Mouse (Mus musculus): ENCODE results near the gene Abcf2. TPM values are rescaled to one million over a fixed set of nuclear protein-coding genes. Genes with fewer than 3 reads are reported as not detected.

Abcf2 gene
- polyA plus RNA-seq, 1 experiment from 2014 or later, result 153 TPM

DNA sequence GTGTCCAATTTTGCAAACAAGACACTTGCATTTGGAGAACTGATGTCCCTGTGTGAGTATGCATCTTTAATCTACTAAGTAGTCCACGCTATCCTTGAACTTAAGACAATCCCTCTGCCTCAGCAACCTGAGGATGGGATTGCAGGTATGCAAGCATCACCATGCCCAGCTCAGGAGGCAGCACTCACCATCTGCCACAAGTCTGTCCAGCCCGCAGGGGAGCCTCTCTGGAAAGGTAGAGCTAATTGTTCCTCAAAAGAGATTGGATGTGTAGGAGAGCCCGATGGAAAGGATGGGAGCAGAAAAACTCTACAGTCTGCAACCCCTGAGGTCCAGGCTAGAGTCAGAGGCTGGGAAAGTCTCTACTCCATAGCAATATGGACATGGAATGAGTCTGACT lies 41.7 kb upstream of the Abcf2 start:
- 82% methylated on average over 3 of the region's 3 CpGs for WGBS
- DNase-seq (ENCODE audit: low spot score) (no peak), ATAC-seq (replicated peaks; ENCODE audit: low FRiP score) (no peak)
- Histone ChIP-seq H3K4me1 (replicated peaks; ENCODE audit: control insufficient read depth, insufficient read depth, low read length) (peaks cover 3% of the 10 kb centered on the region), H3K27me3 (ENCODE audit: control insufficient read depth, insufficient read depth, low read length) (peaks cover 2% of the 10 kb centered on the region; the same call in 1 of the 2 replicates), H3K27ac (ENCODE audit: low read depth, low read length) (no peak overlapping the region), H3K36me3 (ENCODE audit: control insufficient read depth, insufficient read depth, low read length) (no peaks in the 10 kb centered on the region), H3K4me3 (ENCODE audit: low read depth, low read length) (no peak overlapping the region), H3K4me2 (ENCODE audit: low read depth, low read length, severe bottlenecking) (no peak overlapping the region), H3K9me3 (ENCODE audit: control insufficient read depth, low read length) (no peaks in the 10 kb centered on the region), H3K9ac (ENCODE audit: low read length) (no peak overlapping the region)

DNA sequence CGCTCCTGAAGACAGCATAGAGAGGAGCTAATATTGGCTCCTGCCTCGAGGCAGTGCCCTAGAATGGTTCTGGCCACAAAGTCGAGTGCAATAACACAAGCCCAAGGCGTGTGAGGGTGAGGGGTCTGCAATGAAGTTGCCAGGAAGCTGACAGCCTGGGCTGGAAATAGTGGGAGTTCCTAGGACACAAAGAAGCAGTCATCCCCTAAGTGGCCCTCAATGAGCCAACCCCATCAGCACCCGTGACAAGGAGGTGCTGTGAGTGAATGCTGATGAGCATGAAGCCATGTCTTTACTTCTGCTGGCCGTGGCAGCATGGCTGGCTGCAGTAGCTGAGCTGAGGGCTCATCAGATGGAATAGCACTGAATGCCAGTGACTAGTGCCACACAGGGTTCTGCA lies 37.8 kb upstream of the Abcf2 start:
- WGBS, result 76% methylated on average over 6 of the region's 6 CpGs
- Histone ChIP-seq H3K4me1 (replicated peaks; ENCODE audit: control insufficient read depth, insufficient read depth, low read length) (peaks cover 4% of the 10 kb centered on the region), H3K9ac (ENCODE audit: low read length) (no peak overlapping the region), H3K36me3 (ENCODE audit: control insufficient read depth, insufficient read depth, low read length) (no peaks in the 10 kb centered on the region), H3K4me2 (ENCODE audit: low read depth, low read length, severe bottlenecking) (no peak overlapping the region), H3K27ac (ENCODE audit: low read depth, low read length) (no peak overlapping the region), H3K9me3 (ENCODE audit: control insufficient read depth, low read length) (no peaks in the 10 kb centered on the region), H3K27me3 (ENCODE audit: control insufficient read depth, insufficient read depth, low read length) (no peaks in the 10 kb centered on the region), H3K4me3 (ENCODE audit: low read depth, low read length) (no peak overlapping the region)
- no peak for ATAC-seq (replicated peaks; ENCODE audit: low FRiP score)
- DNase-seq (ENCODE audit: low spot score), result no peak

DNA sequence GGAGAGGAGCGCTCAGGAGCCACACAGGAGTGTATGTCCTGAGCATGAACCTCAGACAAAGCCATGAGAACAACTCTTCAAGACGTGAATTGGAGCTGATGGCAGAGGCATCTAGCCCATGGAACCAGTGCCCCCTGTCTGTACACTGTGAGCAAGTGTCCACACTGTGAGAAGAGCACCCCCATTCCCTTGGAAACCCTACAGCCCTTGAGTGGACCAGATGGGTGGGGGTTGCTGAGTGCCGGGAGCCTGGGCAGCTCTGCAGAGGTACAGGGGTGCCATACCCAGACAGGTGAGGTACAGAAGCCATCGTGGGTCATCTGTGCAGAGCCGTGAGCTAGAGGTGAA lies 35.0 kb upstream of the Abcf2 start:
- no peak overlapping the region for H3K4me2 ChIP-seq (ENCODE audit: low read depth, low read length, severe bottlenecking)
- H3K36me3 ChIP-seq (ENCODE audit: control insufficient read depth, insufficient read depth, low read length), result no peaks in the 10 kb centered on the region

DNA sequence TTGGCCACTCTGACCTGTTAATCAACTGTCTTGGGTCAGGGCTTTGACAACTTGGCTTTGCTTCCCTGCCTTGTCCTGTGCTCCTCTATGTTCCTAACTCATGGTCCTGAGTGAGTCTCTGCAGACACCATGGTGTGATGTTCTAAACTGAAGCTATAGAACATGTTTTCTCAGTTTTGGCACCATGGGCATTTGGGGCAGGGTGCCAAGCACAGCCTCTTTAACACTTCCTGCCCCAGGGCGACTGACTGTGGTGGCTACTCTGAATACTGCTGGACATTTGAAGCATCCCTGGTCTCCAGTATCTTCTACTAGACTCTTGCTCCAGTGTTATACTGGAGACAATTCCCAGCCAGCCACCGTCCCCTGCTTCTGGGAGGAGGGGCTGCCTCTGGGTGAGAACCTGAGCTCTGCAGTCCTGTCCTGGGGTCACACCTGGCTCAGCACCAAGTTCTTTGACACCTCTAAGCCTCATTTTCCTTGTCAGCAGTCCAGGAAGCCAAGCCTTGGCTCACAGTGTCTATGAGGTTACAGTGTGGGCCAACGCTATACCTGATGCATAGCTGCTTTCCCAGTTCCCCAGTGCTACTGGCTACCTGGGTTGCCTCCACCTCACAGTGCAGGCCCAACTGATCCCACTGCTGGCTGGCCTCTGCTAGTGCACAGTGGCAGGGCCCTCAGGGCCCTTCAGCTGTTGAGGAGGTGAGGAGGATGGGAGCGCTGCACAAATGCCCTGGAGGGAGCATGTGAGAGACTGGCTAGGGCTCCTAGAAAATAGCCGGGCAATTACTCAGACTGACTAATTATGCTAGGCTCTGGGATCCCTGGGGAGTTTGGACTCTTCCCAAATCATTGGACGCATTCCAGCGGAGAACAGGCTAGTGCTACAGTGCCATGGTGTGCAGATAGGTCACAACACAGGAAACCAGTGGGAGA lies 34.4 kb upstream of the Abcf2 start:
- Histone ChIP-seq H3K27ac (ENCODE audit: low read depth, low read length) (no peak overlapping the region), H3K4me1 (replicated peaks; ENCODE audit: control insufficient read depth, insufficient read depth, low read length) (peaks cover 10% of the 10 kb centered on the region), H3K4me3 (ENCODE audit: low read depth, low read length) (no peak overlapping the region), H3K4me2 (ENCODE audit: low read depth, low read length, severe bottlenecking) (no peak overlapping the region), H3K9ac (ENCODE audit: low read length) (no peak overlapping the region), H3K27me3 (ENCODE audit: control insufficient read depth, insufficient read depth, low read length) (no peaks in the 10 kb centered on the region), H3K36me3 (ENCODE audit: control insufficient read depth, insufficient read depth, low read length) (no peaks in the 10 kb centered on the region), H3K9me3 (ENCODE audit: control insufficient read depth, low read length) (no peaks in the 10 kb centered on the region)
- DNase-seq (ENCODE audit: low spot score) (peak; percentile 54), ATAC-seq (replicated peaks; ENCODE audit: low FRiP score) (peak; percentile 67)
- WGBS, result 59% methylated on average over 7 of the region's 7 CpGs

More for the DNA sequence above, 35.0 kb upstream of the Abcf2 start:
- Histone ChIP-seq H3K27ac (ENCODE audit: low read depth, low read length) (no peak overlapping the region), H3K27me3 (ENCODE audit: control insufficient read depth, insufficient read depth, low read length) (no peaks in the 10 kb centered on the region), H3K9me3 (ENCODE audit: control insufficient read depth, low read length) (no peaks in the 10 kb centered on the region), H3K4me3 (ENCODE audit: low read depth, low read length) (no peak overlapping the region), H3K4me1 (replicated peaks; ENCODE audit: control insufficient read depth, insufficient read depth, low read length) (peaks cover 4% of the 10 kb centered on the region), H3K9ac (ENCODE audit: low read length) (no peak overlapping the region)
- DNase-seq (ENCODE audit: low spot score), result no peak
- WGBS, result 79% methylated on average over 5 of the region's 5 CpGs
- peak; percentile 27 for ATAC-seq (replicated peaks; ENCODE audit: low FRiP score)

DNA sequence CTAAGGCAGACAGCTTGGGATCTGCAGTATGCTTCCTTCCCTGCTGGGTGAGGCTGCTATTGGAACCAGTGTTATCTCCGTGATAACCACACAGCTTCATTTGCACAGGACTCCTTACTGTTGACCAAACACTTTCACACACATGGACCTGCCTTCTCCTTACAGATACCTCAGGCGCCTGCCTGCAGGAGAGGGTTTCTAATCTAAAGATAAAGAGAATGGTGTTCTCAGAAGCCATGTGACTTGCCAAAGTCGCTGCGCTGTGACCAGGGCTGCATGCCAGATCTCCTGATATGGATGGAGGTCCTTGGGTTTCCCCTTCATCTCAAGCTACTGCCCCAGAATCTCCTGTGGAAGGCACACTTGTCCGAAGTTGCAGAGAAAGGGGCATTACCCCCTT lies 32.1 kb upstream of the Abcf2 start:
- Histone ChIP-seq H3K36me3 (ENCODE audit: control insufficient read depth, insufficient read depth, low read length) (no peaks in the 10 kb centered on the region), H3K4me2 (ENCODE audit: low read depth, low read length, severe bottlenecking) (no peak overlapping the region), H3K27ac (ENCODE audit: low read depth, low read length) (no peak overlapping the region), H3K4me1 (replicated peaks; ENCODE audit: control insufficient read depth, insufficient read depth, low read length) (peaks cover 27% of the 10 kb centered on the region), H3K4me3 (ENCODE audit: low read depth, low read length) (no peak overlapping the region), H3K9ac (ENCODE audit: low read length) (no peak overlapping the region), H3K27me3 (ENCODE audit: control insufficient read depth, insufficient read depth, low read length) (no peaks in the 10 kb centered on the region), H3K9me3 (ENCODE audit: control insufficient read depth, low read length) (no peaks in the 10 kb centered on the region)
- ATAC-seq (replicated peaks; ENCODE audit: low FRiP score) (no peak), DNase-seq (ENCODE audit: low spot score) (no peak)
- 69% methylated on average over 5 of the region's 5 CpGs for WGBS

DNA sequence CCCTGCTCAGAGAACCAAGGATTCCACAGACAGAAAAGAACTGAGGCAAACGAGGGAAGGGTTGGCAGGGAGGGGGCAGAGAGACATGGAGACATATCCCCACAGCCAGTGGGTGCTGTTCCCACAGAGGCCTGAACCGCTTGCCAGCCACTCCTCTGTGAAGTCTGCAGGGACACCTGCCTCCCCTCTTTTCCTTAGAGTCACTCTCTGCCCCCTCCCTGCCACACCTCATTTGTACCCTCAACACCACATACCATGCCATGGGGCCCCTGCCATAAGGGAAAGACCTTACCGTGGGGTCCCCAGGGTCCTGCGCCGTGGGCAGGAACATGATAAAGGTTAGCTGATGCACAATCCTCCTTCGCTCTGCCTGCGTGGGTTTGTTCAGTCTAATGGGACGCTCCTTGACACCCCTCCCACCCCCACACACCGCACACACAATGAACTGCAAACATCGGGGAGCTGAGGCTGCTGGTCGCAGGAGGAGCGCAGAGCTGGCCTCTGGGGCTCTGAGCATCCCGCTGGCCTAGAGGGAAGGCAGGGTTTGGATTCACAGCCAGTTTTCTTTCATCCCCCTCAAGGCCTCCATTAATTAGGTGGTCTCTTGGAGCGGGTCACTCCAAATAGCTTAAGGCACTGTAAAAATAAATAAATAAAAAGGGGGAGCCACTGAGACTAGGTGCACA lies 28.9 kb upstream of the Abcf2 start:
- peak; percentile 58 for DNase-seq (ENCODE audit: low spot score)
- H3K4me3 ChIP-seq (ENCODE audit: low read depth, low read length), result peak overlapping the region; percentile 51
- 16% methylated on average over 14 of the region's 14 CpGs for WGBS
- H3K27ac ChIP-seq (ENCODE audit: low read depth, low read length), result peak overlapping the region; percentile 98
- no peaks in the 10 kb centered on the region for H3K36me3 ChIP-seq (ENCODE audit: control insufficient read depth, insufficient read depth, low read length)
- peaks cover 45% of the 10 kb centered on the region for H3K4me1 ChIP-seq (replicated peaks; ENCODE audit: control insufficient read depth, insufficient read depth, low read length)
- H3K27me3 ChIP-seq (ENCODE audit: control insufficient read depth, insufficient read depth, low read length), result no peaks in the 10 kb centered on the region
- peak overlapping the region; percentile 71 for H3K4me2 ChIP-seq (ENCODE audit: low read depth, low read length, severe bottlenecking)
- no peak for ATAC-seq (replicated peaks; ENCODE audit: low FRiP score)
- no peaks in the 10 kb centered on the region for H3K9me3 ChIP-seq (ENCODE audit: control insufficient read depth, low read length)
- peak overlapping the region; percentile 86 for H3K9ac ChIP-seq (ENCODE audit: low read length)

- Histone ChIP-seq H3K9ac (ENCODE audit: low read length) (peak overlapping the region; percentile 86), H3K36me3 (ENCODE audit: control insufficient read depth, insufficient read depth, low read length) (no peaks in the 10 kb centered on the region), H3K4me2 (ENCODE audit: low read depth, low read length, severe bottlenecking) (peak overlapping the region; percentile 71), H3K4me3 (ENCODE audit: low read depth, low read length) (peak overlapping the region; percentile 51), H3K27ac (ENCODE audit: low read depth, low read length) (peak overlapping the region; percentile 98), H3K27me3 (ENCODE audit: control insufficient read depth, insufficient read depth, low read length) (no peaks in the 10 kb centered on the region), H3K4me1 (replicated peaks; ENCODE audit: control insufficient read depth, insufficient read depth, low read length) (peaks cover 52% of the 10 kb centered on the region), H3K9me3 (ENCODE audit: control insufficient read depth, low read length) (no peaks in the 10 kb centered on the region)
- WGBS, result 10% methylated on average over 6 of the region's 6 CpGs
- ATAC-seq (replicated peaks; ENCODE audit: low FRiP score), result no peak
- DNase-seq (ENCODE audit: low spot score), result no peak
Measured at GRCm38 (mm10) chr5:24605321-24605979, 28.2 kb upstream of the Abcf2 start.

DNA sequence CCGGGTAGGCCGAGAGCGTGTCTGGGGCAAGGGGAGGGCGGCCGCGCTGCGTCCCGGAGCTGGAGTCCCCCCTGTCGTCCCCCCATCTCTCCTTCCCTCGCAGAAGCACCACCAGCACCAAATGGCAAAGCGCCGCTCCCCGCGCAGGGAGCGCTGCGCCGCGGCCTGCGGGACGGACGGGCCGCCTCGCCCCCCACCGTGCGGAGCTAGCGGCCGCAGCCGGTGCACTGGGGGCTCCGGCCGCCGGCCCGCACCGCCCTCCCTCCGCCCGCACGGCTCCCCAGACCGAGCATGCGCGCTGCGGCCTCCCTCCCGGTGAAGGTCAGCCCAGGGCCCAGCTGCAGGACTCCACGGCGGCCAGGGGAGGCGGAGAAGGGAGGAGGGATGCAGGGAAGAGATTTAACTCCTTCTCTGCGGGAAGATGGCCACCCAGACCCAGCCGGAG lies 27.4 kb upstream of the Abcf2 start:
- ATAC-seq (replicated peaks; ENCODE audit: low FRiP score) (peak; percentile 76), DNase-seq (ENCODE audit: low spot score) (peak; percentile 95)
- no peaks in the 10 kb centered on the region for H3K9me3 ChIP-seq (ENCODE audit: control insufficient read depth, low read length)
- H3K27me3 ChIP-seq (ENCODE audit: control insufficient read depth, insufficient read depth, low read length), result no peaks in the 10 kb centered on the region
- H3K27ac ChIP-seq (ENCODE audit: low read depth, low read length), result peak overlapping the region; percentile 98
- H3K9ac ChIP-seq (ENCODE audit: low read length), result peak overlapping the region; percentile 86
- H3K4me3 ChIP-seq (ENCODE audit: low read depth, low read length), result peak overlapping the region; percentile 51
- no peaks in the 10 kb centered on the region for H3K36me3 ChIP-seq (ENCODE audit: control insufficient read depth, insufficient read depth, low read length)
- H3K4me2 ChIP-seq (ENCODE audit: low read depth, low read length, severe bottlenecking), result peak overlapping the region; percentile 71
- WGBS, result under 1% methylated on average over 45 of the region's 46 CpGs
- peaks cover 54% of the 10 kb centered on the region for H3K4me1 ChIP-seq (replicated peaks; ENCODE audit: control insufficient read depth, insufficient read depth, low read length)
